Mouse (Mus musculus) kidney, embryonic 14.5 days (tissue): ENCODE results near the gene Xxylt1. TPM values are rescaled to one million over a fixed set of nuclear protein-coding genes. Genes with fewer than 3 reads are reported as not detected.
A peak's percentile ranks its signal among the peaks of the same experiment; 100 is the strongest.

Experiments used
- ATAC-seq: fragments of 200-750 bp; cut with Nextera tagmentation; 2 replicates; pipeline ENCODE4 v1.8.0; 2017; ENCODE audit warnings: moderate number of reproducible peaks, mild to moderate bottlenecking, moderate TSS enrichment, moderate library complexity; ENCODE audit not compliant: low FRiP score, low TSS enrichment
- H3K27ac ChIP-seq: fragments of 300-500 bp; sonication (generic); 2 replicates; pipeline ENCODE4 v1.5.1; 2014; ENCODE audit warnings: low read depth, mild to moderate bottlenecking, low read length, moderate library complexity, mixed read lengths
- H3K27me3 ChIP-seq: fragments of 300-500 bp; sonication (generic); 2 replicates; pipeline ENCODE4 v1.6.1; 2014; ENCODE audit warnings: mild to moderate bottlenecking, low read length; ENCODE audit not compliant: control insufficient read depth, insufficient read depth
- H3K36me3 ChIP-seq: fragments of 300-500 bp; sonication (generic); 2 replicates; pipeline ENCODE4 v1.6.1; 2014; ENCODE audit warnings: low read length, mixed read lengths; ENCODE audit not compliant: control insufficient read depth, insufficient read depth
- H3K4me1 ChIP-seq: fragments of 300-500 bp; sonication (generic); 2 replicates; pipeline ENCODE4 v1.6.1; 2014; ENCODE audit warnings: low read length, mixed read lengths; ENCODE audit not compliant: control insufficient read depth, insufficient read depth
- H3K4me2 ChIP-seq: fragments of 300-500 bp; sonication (generic); replicated peaks from 2 replicates; pipeline ENCODE4 v1.6.1; 2014; ENCODE audit warnings: low read depth, mild to moderate bottlenecking, low read length
- H3K4me3 ChIP-seq: fragments of 300-500 bp; sonication (generic); 2 replicates; pipeline ENCODE4 v1.5.1; 2014; ENCODE audit warnings: mild to moderate bottlenecking, low read length
- H3K9ac ChIP-seq: fragments of 300-500 bp; sonication (generic); 2 replicates; pipeline ENCODE4 v1.6.1; 2014; ENCODE audit warnings: low read depth, mild to moderate bottlenecking, low read length, moderate library complexity
- H3K9me3 ChIP-seq: fragments of 300-500 bp; sonication (generic); 2 replicates; pipeline ENCODE4 v1.6.1; 2016; ENCODE audit warnings: low read length; ENCODE audit not compliant: control insufficient read depth
- WGBS: fragments of 180-500 bp; shearing (Covaris S2); extraction: QIAGEN DNeasy Blood & Tissue Kit; methylation state at CpG from one replicate; pipeline ENCODE4 v1.1.7; 2014; 5-methylcytosine and 5-hydroxymethylcytosine counted together
- polyA plus RNA-seq: library from polyadenylated mRNA; unstranded; fragments of >200 nt; fragmentation: Nextera tagmentation; extraction: Ambion mirVana; gene quantifications from 2 replicates; pipeline ENCODE4 v1.2.1, GENCODE M21; 2014

Gene Xxylt1
- polyA plus RNA-seq, 1 experiment from 2014 or later, result 28.6 TPM

- Histone ChIP-seq H3K36me3 (no peaks in the 10 kb centered on the region), H3K27me3 (no peaks in the 10 kb centered on the region), H3K4me1 (peaks cover 23% of the 10 kb centered on the region; the same call in 1 of the 2 replicates), H3K27ac (no peak overlapping the region), H3K4me3 (no peak overlapping the region), H3K4me2 (no peak overlapping the region), H3K9me3 (no peaks in the 10 kb centered on the region), H3K9ac (no peak overlapping the region)
- 87% methylated on average over 18 of the region's 18 CpGs for WGBS
- ATAC-seq, result no peak
Measured at GRCm38 (mm10) chr16:30971950-30972541, 109.2 kb downstream of the Xxylt1 start.

GRCm38 (mm10) chr16:30969266-30970064 is 111.8 kb downstream of the Xxylt1 start:
- Histone ChIP-seq H3K4me3 (no peak overlapping the region), H3K4me1 (peaks cover 27% of the 10 kb centered on the region)

GRCm38 (mm10) chr16:30968402-30969151 is 112.7 kb downstream of the Xxylt1 start:
- Histone ChIP-seq H3K27ac (no peak overlapping the region), H3K4me3 (no peak overlapping the region), H3K4me2 (no peak overlapping the region), H3K4me1 (peaks cover 27% of the 10 kb centered on the region), H3K9ac (no peak overlapping the region), H3K9me3 (peaks cover 3% of the 10 kb centered on the region; the same call in 1 of the 2 replicates), H3K36me3 (no peaks in the 10 kb centered on the region), H3K27me3 (no peaks in the 10 kb centered on the region)
- WGBS, result 71% methylated on average over 7 of the region's 7 CpGs
- no peak for ATAC-seq

More at GRCm38 (mm10) chr16:30969266-30970064, 111.8 kb downstream of the Xxylt1 start:
- Histone ChIP-seq H3K27me3 (no peaks in the 10 kb centered on the region), H3K27ac (no peak overlapping the region), H3K9ac (no peak overlapping the region), H3K36me3 (no peaks in the 10 kb centered on the region), H3K9me3 (peaks cover 3% of the 10 kb centered on the region; the same call in 1 of the 2 replicates), H3K4me2 (no peak overlapping the region)
- ATAC-seq, result peak; percentile 63
- 44% methylated on average over 18 of the region's 18 CpGs for WGBS

GRCm38 (mm10) chr16:30966684-30967083 is 114.5 kb downstream of the Xxylt1 start:
- Histone ChIP-seq H3K4me2 (no peak overlapping the region), H3K36me3 (no peaks in the 10 kb centered on the region), H3K27ac (no peak overlapping the region), H3K9ac (no peak overlapping the region), H3K4me3 (no peak overlapping the region), H3K4me1 (peaks cover 22% of the 10 kb centered on the region), H3K27me3 (no peaks in the 10 kb centered on the region), H3K9me3 (peaks cover 3% of the 10 kb centered on the region; the same call in 1 of the 2 replicates)
- WGBS, result 70% methylated on average over 5 of the region's 5 CpGs
- no peak for ATAC-seq

GRCm38 (mm10) chr16:30964891-30965290 is 116.3 kb downstream of the Xxylt1 start:
- H3K4me3 ChIP-seq, result no peak overlapping the region
- WGBS, result 29% methylated on average over 7 of the region's 7 CpGs
- ATAC-seq, result peak; percentile 13; the same call in 1 of the 2 replicates
- H3K9me3 ChIP-seq, result peaks cover 3% of the 10 kb centered on the region; the same call in 1 of the 2 replicates
- no peak overlapping the region for H3K4me2 ChIP-seq
- peaks cover 22% of the 10 kb centered on the region for H3K4me1 ChIP-seq
- no peaks in the 10 kb centered on the region for H3K27me3 ChIP-seq
- no peak overlapping the region for H3K9ac ChIP-seq
- H3K27ac ChIP-seq, result no peak overlapping the region; the same call in 1 of the 2 replicates
- no peaks in the 10 kb centered on the region for H3K36me3 ChIP-seq

- Histone ChIP-seq H3K4me2 (no peak overlapping the region), H3K4me1 (peaks cover 18% of the 10 kb centered on the region), H3K4me3 (no peak overlapping the region), H3K9me3 (peaks cover 3% of the 10 kb centered on the region; the same call in 1 of the 2 replicates), H3K36me3 (no peaks in the 10 kb centered on the region), H3K27me3 (no peaks in the 10 kb centered on the region), H3K27ac (no peak overlapping the region; the same call in 1 of the 2 replicates), H3K9ac (no peak overlapping the region)
- no peak for ATAC-seq
- WGBS, result 66% methylated on average over 6 of the region's 6 CpGs
Measured at GRCm38 (mm10) chr16:30964411-30964810, 116.8 kb downstream of the Xxylt1 start.

GRCm38 (mm10) chr16:30962515-30962914 is 118.7 kb downstream of the Xxylt1 start:
- H3K36me3 ChIP-seq, result no peaks in the 10 kb centered on the region
- no peak overlapping the region for H3K4me3 ChIP-seq
- no peak overlapping the region for H3K27ac ChIP-seq
- 89% methylated on average over 8 of the region's 8 CpGs for WGBS
- peaks cover 10% of the 10 kb centered on the region; the same call in 1 of the 2 replicates for H3K4me1 ChIP-seq
- no peak overlapping the region for H3K4me2 ChIP-seq
- ATAC-seq, result no peak
- H3K9me3 ChIP-seq, result peaks cover 3% of the 10 kb centered on the region; the same call in 1 of the 2 replicates
- H3K9ac ChIP-seq, result no peak overlapping the region
- H3K27me3 ChIP-seq, result no peaks in the 10 kb centered on the region

- 68% methylated on average over 8 of the region's 8 CpGs for WGBS
- ATAC-seq, result no peak
- H3K27me3 ChIP-seq, result no peaks in the 10 kb centered on the region
- H3K36me3 ChIP-seq, result peaks cover 5% of the 10 kb centered on the region; the same call in 1 of the 2 replicates
- H3K4me1 ChIP-seq, result peaks cover 10% of the 10 kb centered on the region; the same call in 1 of the 2 replicates
- no peak overlapping the region for H3K4me2 ChIP-seq
- H3K4me3 ChIP-seq, result no peak overlapping the region
- H3K9me3 ChIP-seq, result peaks cover 3% of the 10 kb centered on the region; the same call in 1 of the 2 replicates
- H3K27ac ChIP-seq, result no peak overlapping the region
- no peak overlapping the region for H3K9ac ChIP-seq
Measured at GRCm38 (mm10) chr16:30961176-30961575, 120.1 kb downstream of the Xxylt1 start.
